Mouse (Mus musculus) midbrain, embryonic 11.5 days (tissue): Measurements from ENCODE around the gene Hist3h2ba. TPM values are rescaled to one million over a fixed set of nuclear protein-coding genes. Genes with fewer than 3 reads are reported as not detected.
A peak's percentile ranks its signal among the peaks of the same experiment; 100 is the strongest.

Source experiments
- ATAC-seq: fragments of 200-750 bp; cut with Nextera tagmentation; 2 replicates; pipeline ENCODE4 v1.8.0; 2017; ENCODE audit warnings: moderate TSS enrichment, moderate library complexity; ENCODE audit not compliant: low FRiP score
- DNase-seq: peaks from one replicate; pipeline ENCODE4 v3.0.0; 2015; ENCODE audit warnings: low spot score; ENCODE audit errors: missing footprints
- H3K27ac ChIP-seq: fragments of 300-500 bp; sonication (generic); 2 replicates; pipeline ENCODE4 v1.5.1; 2014; ENCODE audit warnings: low read depth, low read length
- H3K27me3 ChIP-seq: fragments of 300-500 bp; sonication (generic); 2 replicates; pipeline ENCODE4 v1.6.1; 2014; ENCODE audit warnings: mild to moderate bottlenecking, low read length, moderate library complexity, mixed read lengths; ENCODE audit not compliant: control insufficient read depth, insufficient read depth
- H3K36me3 ChIP-seq: fragments of 300-500 bp; sonication (generic); 2 replicates; pipeline ENCODE4 v1.6.1; 2014; ENCODE audit warnings: mild to moderate bottlenecking, low read length, moderate library complexity, mixed read lengths; ENCODE audit not compliant: control insufficient read depth, insufficient read depth
- H3K4me1 ChIP-seq: fragments of 300-500 bp; sonication (generic); 2 replicates; pipeline ENCODE4 v1.6.1; 2014; ENCODE audit warnings: low read length; ENCODE audit not compliant: control insufficient read depth, insufficient read depth
- H3K4me2 ChIP-seq: fragments of 300-500 bp; sonication (generic); 2 replicates; pipeline ENCODE4 v1.6.1; 2014; ENCODE audit warnings: mild to moderate bottlenecking, moderate library complexity
- H3K4me3 ChIP-seq: fragments of 300-500 bp; sonication (generic); 2 replicates; pipeline ENCODE4 v1.5.1; 2014; ENCODE audit warnings: low read depth, low read length
- H3K9ac ChIP-seq: fragments of 300-500 bp; sonication (generic); 2 replicates; pipeline ENCODE4 v1.6.1; 2014; ENCODE audit warnings: low read length
- H3K9me3 ChIP-seq: fragments of 300-500 bp; sonication (generic); 2 replicates; pipeline ENCODE4 v1.6.1; 2016; ENCODE audit warnings: low read length; ENCODE audit not compliant: control insufficient read depth
- WGBS: fragments of 180-500 bp; shearing (Covaris S2); extraction: QIAGEN DNeasy Blood & Tissue Kit; methylation state at CpG from one replicate; pipeline ENCODE4 v1.1.7; 2014; 5-methylcytosine and 5-hydroxymethylcytosine counted together
- polyA plus RNA-seq: library from polyadenylated mRNA; unstranded; fragments of >200 nt; fragmentation: Nextera tagmentation; extraction: Ambion mirVana; gene quantifications from 2 replicates; pipeline ENCODE4 v1.2.1, GENCODE M21; 2014

Gene Hist3h2ba
- polyA plus RNA-seq, 1 experiment from 2014 or later, result 101 TPM

GRCm38 (mm10) chr11:58931576-58931975, 17.1 kb upstream of the Hist3h2ba start:
- Histone ChIP-seq H3K4me3 (no peak overlapping the region), H3K27ac (no peak overlapping the region), H3K9me3 (no peaks in the 10 kb centered on the region), H3K4me1 (peaks cover 3% of the 10 kb centered on the region; the same call in 1 of the 2 replicates), H3K9ac (no peak overlapping the region), H3K4me2 (no peak overlapping the region), H3K27me3 (no peaks in the 10 kb centered on the region), H3K36me3 (peaks cover 13% of the 10 kb centered on the region)
- WGBS, result 78% methylated on average over 4 of the region's 4 CpGs
- DNase-seq, result no peak
- ATAC-seq, result no peak

- peak overlapping the region; percentile 90 for H3K4me3 ChIP-seq
- H3K27ac ChIP-seq, result peak overlapping the region; percentile 84
- no peaks in the 10 kb centered on the region for H3K27me3 ChIP-seq
- no peaks in the 10 kb centered on the region for H3K9me3 ChIP-seq
- peak overlapping the region; percentile 98 for H3K4me2 ChIP-seq
- WGBS, result 3% methylated on average over 13 of the region's 13 CpGs
- H3K9ac ChIP-seq, result peak overlapping the region; percentile 97
- H3K4me1 ChIP-seq, result peaks cover 14% of the 10 kb centered on the region
- peak; percentile 93 for DNase-seq
- H3K36me3 ChIP-seq, result peaks cover 12% of the 10 kb centered on the region
- peak; percentile 17; the same call in 1 of the 2 replicates for ATAC-seq
These were observed 10.8 kb upstream of the Hist3h2ba start for GRCm38 (mm10) chr11:58937909-58938308.

GRCm38 (mm10) chr11:58938322-58939087, 10.2 kb upstream of the Hist3h2ba start, which contains the start of gene Rnf187:
Gene Rnf187, minus strand, starts transcription at chr11:58938916.
- Histone ChIP-seq H3K4me3 (peak within 1 kb of the TSS; percentile 90), H3K4me2 (peak within 1 kb of the TSS; percentile 98), H3K4me1 (peaks cover 14% of the 10 kb centered on the region), H3K36me3 (peaks cover 8% of the 10 kb centered on the region), H3K9ac (peak within 1 kb of the TSS; percentile 97), H3K27ac (peak within 1 kb of the TSS; percentile 84), H3K9me3 (no peaks in the 10 kb centered on the region), H3K27me3 (no peaks in the 10 kb centered on the region)
- ATAC-seq, result peak; percentile 96
- peak; percentile 100 for DNase-seq
- under 1% methylated on average over 87 of the region's 95 CpGs for WGBS

GRCm38 (mm10) chr11:58939088-58939439, 9.7 kb upstream of the Hist3h2ba start:
- H3K4me1 ChIP-seq, result peaks cover 14% of the 10 kb centered on the region
- no peaks in the 10 kb centered on the region for H3K27me3 ChIP-seq
- H3K27ac ChIP-seq, result peak overlapping the region; percentile 72
- H3K9me3 ChIP-seq, result no peaks in the 10 kb centered on the region
- DNase-seq (no peak), ATAC-seq (no peak)
- H3K4me3 ChIP-seq, result peak overlapping the region; percentile 90; the same call in 1 of the 2 replicates
- peak overlapping the region; percentile 97 for H3K9ac ChIP-seq
- peak overlapping the region; percentile 98 for H3K4me2 ChIP-seq
- 17% methylated on average over 6 of the region's 6 CpGs for WGBS
- peaks cover 5% of the 10 kb centered on the region; the same call in 1 of the 2 replicates for H3K36me3 ChIP-seq

GRCm38 (mm10) chr11:58944136-58944535, 4.6 kb upstream of the Hist3h2ba start:
- H3K4me2 ChIP-seq, result no peak overlapping the region

GRCm38 (mm10) chr11:58947306-58947705, 1.4 kb upstream of the Hist3h2ba start:
- Histone ChIP-seq H3K4me1 (peaks cover 11% of the 10 kb centered on the region), H3K36me3 (no peaks in the 10 kb centered on the region), H3K4me3 (no peak overlapping the region), H3K4me2 (peak overlapping the region; percentile 83; the same call in 1 of the 2 replicates), H3K9me3 (no peaks in the 10 kb centered on the region), H3K9ac (peak overlapping the region; percentile 80; the same call in 1 of the 2 replicates), H3K27me3 (no peaks in the 10 kb centered on the region), H3K27ac (no peak overlapping the region)
- DNase-seq (no peak), ATAC-seq (no peak)
- 81% methylated on average over 3 of the region's 3 CpGs for WGBS

More at GRCm38 (mm10) chr11:58944136-58944535, 4.6 kb upstream of the Hist3h2ba start:
- ATAC-seq, result no peak
- no peak for DNase-seq
- Histone ChIP-seq H3K4me1 (0 out of 2 replicates have a peak, but pooled peaks cover 4% of the 10 kb centered on the region), H3K27me3 (no peaks in the 10 kb centered on the region), H3K27ac (no peak overlapping the region), H3K36me3 (no peaks in the 10 kb centered on the region), H3K9me3 (no peaks in the 10 kb centered on the region), H3K4me3 (no peak overlapping the region), H3K9ac (no peak overlapping the region)
- 74% methylated on average over 5 of the region's 5 CpGs for WGBS

- Histone ChIP-seq H3K4me2 (peak overlapping the region; percentile 83), H3K27me3 (no peaks in the 10 kb centered on the region), H3K27ac (peak overlapping the region; percentile 98), H3K9me3 (no peaks in the 10 kb centered on the region), H3K36me3 (no peaks in the 10 kb centered on the region), H3K9ac (peak overlapping the region; percentile 80), H3K4me1 (peaks cover 11% of the 10 kb centered on the region), H3K4me3 (peak overlapping the region; percentile 57)
- 20% methylated on average over 23 of the region's 23 CpGs for WGBS
- ATAC-seq (peak; percentile 47; the same call in 1 of the 2 replicates), DNase-seq (peak; percentile 92)
These were observed 757 bp upstream of the Hist3h2ba start for GRCm38 (mm10) chr11:58947798-58948528.

GRCm38 (mm10) chr11:58949480-58950431, 1.0 kb downstream of the Hist3h2ba start:
- peak overlapping the region; percentile 96 for H3K9ac ChIP-seq
- H3K9me3 ChIP-seq, result no peaks in the 10 kb centered on the region
- ATAC-seq (peak; percentile 53), DNase-seq (peak; percentile 95)
- H3K36me3 ChIP-seq, result no peaks in the 10 kb centered on the region
- WGBS, result 5% methylated on average over 20 of the region's 20 CpGs
- H3K4me1 ChIP-seq, result peaks cover 15% of the 10 kb centered on the region
- no peaks in the 10 kb centered on the region for H3K27me3 ChIP-seq
- H3K4me2 ChIP-seq, result peak overlapping the region; percentile 83
- H3K4me3 ChIP-seq, result peak overlapping the region; percentile 57
- peak overlapping the region; percentile 98 for H3K27ac ChIP-seq
